Mouse (Mus musculus) ZHBTc4 (cell line): ENCODE results near the gene Pacsin1.

ENCODE experiments used
- DNase-seq: peaks from one replicate; pipeline ENCODE4 v3.0.0-alpha.2; 2011; ENCODE audit warnings: low read depth, low spot score

Gene Pacsin1

DNA sequence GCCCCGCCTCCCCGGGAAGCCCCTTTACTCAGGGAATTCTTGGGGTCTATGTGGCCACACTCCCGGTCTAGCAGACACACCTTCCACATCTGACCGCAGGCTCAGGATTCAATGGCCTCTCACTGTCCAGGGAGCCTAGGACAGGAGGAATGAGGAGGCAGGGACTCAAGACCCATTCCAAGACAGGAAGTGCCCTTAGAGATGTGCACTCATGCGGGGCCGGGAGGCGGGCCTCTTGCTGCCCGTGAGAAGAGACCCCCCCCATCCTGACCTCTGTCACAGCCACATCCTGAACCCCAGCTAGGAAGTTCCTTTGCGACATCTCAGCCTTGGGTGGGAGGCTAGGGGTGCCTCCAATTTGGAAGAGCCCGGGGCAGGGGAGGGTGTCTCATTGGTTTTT lies 69.7 kb downstream of the Pacsin1 start:
- no peak for DNase-seq

DNA sequence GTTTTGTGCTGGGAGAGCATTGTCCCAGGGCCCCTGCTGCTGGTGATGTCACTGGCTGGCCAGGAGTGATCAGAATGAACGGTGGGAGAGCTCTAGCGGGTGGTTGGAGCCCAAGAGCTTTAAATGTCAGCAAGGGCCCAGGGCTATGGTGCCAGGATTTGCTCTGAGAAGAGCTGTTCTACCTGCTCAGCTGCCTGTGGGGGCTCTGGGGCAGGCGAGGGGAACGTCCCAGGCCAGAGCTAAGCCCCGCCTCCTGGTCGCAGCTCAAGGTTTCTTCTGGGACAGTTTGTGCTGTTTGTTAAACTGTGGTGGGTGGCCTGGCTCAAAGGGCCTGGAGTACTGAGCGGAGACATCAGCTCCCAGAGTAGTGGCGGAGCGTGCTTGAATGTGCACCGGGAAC lies 70.1 kb downstream of the Pacsin1 start:
- peak; percentile 43 for DNase-seq

GRCm38 (mm10) chr17:27726527-27726926 lies 71.2 kb downstream of the Pacsin1 start:
- DNase-seq: no peak

- no peak for DNase-seq
Measured at GRCm38 (mm10) chr17:27728770-27729169, 73.5 kb downstream of the Pacsin1 start, which contains the start of gene Spdef. Gene Spdef (minus strand): TSS chr17:27728955.

DNA sequence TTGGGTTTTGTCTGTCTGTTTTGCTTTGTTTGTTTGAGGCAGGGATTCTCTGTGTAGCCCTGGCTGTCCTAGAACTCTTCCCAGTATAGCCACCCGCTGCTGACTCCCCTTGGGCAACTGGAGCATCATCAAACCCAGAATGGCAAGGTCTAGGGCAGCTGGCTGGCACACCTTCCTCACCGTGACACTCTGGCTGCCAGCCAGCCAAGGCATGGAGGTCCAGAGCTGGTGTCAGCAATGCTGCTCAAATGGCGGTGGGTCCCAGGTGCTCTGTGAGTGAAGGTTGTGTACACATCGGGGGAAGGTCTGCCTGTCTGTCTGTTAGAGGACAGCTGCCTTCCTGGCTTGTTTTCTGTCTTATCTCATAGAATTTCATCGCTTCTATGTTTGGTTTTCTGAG lies 76.8 kb downstream of the Pacsin1 start:
- no peak for DNase-seq

GRCm38 (mm10) chr17:27732694-27733093 lies 77.4 kb downstream of the Pacsin1 start:
- DNase-seq: no peak

DNA sequence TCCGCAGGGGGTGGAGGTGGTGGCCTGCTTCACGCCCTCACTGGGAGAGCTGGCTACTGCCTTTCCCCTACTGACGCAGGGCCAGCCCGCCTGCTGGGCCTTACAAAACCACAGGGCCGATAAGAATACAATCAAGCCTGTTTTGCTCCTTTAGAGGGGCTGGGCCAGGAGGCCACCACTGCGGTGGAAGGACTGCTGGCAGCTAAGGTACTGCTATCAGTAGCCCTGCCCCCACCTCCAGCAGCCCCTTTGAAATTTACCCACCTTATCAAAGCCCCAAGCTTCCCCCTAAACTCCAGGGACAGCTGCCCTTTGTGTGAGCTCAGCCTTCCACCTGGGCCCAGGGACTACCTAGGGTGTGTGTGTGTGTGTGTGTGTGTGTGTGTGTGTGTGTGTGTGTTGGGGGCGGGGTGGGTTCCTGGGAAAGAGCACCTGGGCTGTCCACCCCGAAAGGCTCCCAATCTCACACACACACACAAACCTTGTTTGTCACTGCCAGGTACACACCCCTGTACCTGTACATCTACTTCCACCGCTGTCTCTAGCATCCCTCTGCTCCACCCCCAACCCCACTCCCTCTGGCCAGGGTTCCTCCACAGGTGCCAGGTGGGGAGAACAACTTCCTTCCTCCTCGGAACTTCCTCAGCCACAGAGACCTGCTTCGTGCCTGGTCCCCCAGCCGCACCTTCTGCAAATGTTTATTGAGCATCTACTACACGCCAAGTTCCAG lies 79.2 kb downstream of the Pacsin1 start:
- no peak for DNase-seq

GRCm38 (mm10) chr17:27740961-27741360 lies 85.7 kb downstream of the Pacsin1 start:
- no peak for DNase-seq

GRCm38 (mm10) chr17:27746446-27746845 lies 91.1 kb downstream of the Pacsin1 start:
- DNase-seq: no peak

DNA sequence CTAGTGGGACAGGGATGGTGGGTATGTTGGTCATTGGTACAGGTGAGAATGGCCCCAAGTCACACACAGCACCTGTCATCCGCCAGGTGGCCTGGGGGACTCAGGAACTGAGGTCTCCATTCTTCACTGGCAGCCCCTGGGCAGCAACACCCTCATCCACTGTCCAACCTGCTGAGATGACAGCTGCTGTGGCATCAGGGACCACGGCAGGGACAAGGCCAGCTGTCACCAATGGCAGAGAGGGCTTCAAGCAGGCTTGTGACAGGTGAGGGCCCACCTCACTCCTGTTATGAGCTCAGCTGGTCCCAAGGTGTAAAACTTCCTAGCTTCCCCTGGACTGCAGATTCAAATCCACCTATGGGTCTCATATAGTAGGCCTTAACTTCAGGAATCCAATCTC lies 92.8 kb downstream of the Pacsin1 start:
- DNase-seq: no peak

DNA sequence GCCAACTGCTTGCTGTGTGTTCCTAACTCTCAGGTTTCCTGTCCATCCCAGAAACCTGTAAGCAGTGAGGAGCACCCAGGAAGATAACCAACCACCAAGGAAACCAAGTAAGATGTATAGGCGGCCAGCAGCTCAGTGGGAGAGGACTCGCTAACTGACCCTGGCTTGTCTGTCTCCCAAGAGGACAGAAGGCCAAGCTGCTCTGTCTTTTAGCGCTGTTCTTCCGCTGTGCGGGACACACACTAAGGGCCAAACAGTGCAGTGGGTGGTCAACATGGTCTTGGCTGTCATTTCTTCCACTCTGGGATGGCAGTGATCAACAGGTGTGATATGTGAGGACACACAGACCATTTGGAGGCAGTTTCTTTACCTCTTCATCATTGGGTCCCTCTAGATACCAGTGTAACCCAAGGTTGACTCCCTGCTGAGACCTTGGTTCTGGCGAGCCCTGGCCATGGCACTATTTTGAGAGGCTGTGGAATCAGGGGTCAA lies 95.2 kb downstream of the Pacsin1 start:
- no peak for DNase-seq

DNA sequence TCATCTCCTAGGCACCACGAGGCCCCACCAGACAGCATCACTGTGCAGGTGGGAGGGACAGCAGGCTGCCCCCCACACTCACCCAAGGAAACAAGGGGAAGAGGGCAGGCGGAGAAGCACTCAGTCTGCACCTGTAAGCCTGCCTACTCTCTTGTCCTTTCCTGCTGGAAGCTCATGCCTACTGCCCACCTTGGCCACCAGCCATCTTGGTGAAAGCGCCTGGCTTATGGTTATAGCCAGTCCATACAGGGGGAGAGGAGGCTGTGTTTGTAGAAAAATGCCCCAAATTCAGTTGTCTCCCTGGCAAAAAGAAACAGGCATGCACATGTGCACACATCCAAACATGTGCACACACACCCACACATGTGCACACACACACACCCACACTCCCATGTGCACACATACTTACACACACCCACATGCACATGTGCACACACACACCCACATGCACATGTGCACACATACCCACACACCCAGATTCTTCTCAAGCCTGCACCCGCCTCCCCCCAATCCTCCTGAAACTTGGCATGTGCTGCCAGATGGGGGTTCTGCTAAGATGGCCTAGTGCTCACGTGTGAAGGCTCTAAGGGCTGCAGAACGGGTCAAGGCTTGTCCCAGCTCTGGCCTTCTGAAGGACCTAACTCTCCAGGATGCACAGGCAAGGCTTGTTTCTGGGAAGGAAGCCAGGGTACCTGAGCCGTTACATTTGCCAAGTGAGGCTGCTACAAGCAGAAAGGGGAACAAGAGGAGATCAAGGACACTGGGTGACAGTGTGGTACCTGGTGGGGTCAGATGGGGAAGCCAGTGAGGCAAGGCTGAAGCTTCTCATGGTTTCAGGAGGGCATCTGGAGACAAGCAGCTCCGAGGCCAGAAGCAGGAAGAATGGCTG lies 96.2 kb downstream of the Pacsin1 start:
- DNase-seq: no peak

DNA sequence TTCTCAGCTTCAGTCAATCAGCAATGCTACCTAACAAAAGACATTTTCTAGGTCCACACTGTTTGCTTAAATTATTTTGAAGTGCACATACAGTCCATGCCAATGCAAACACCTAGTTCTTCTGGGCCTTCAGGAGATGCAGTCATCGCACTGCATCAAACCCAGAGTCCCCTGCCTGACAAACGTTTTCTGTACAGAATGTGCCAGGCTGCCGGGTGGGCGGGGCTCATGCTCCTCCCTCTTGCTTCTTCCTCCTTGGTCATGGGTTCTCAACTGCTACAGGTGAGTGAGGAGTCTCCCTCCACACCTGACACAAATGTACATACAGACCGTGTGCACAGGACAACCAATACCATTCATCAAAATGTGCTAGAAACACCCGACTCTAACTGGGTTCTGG lies 104.9 kb downstream of the Pacsin1 start:
- DNase-seq: no peak
